Mouse (Mus musculus): ENCODE measurements around the gene A330070K13Rik.

DNA sequence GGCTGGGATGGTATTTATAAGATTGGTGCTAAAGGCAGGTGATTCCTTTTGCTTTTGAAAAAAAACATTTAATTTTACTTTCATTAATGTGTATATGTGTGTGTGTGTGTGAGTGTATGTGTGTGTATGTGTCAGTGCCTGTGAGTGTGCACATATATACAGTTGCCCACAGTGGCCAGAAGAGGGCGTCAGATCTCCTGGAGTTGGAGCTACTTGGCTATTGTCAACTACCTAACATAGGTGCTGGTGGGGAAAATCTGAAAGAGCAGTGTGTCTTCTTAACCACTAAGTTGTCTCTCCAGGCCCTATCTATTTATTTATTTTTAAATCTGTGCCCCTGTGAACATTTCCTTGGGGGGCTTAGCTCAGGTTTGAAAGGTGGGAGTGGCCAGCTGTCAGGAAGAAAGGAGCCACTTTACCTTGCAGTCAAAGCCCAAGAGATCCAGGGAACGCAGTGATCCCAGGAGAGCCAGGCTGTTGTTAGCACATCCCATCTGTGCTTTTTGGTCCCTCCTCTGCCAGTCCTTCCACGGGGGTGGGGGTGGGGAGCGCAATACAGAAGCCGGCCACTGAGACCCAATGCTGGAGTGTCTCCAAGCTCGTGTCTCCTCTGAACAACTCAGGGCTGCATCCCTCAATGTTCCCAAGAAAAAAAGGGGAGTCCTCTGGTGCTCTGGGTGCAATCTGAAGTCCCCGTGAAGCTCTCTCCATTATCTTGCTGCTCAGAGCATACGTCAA is 9.4 kb upstream of the A330070K13Rik start:
- TF ChIP-seq CTCF (IDR thresholded peaks at IDR 0.05; ENCODE audit: extremely low read depth, insufficient read depth, low read length) (no peak), POLR2A (IDR thresholded peaks at IDR 0.05; ENCODE audit: extremely low read depth, insufficient read depth, low read length) (no peak)
